Mouse (Mus musculus) small intestine, adult 2 months (tissue): Measurements from ENCODE around the gene Snx29.

Experiments used
- CTCF ChIP-seq: fragments of 200-500 bp; IDR thresholded peaks from 2 replicates; pipeline ENCODE4 v1.5.1; 2012; ENCODE audit warnings: low read depth, mild to moderate bottlenecking, control low read depth, inconsistent platforms, low read length, moderate library complexity, mixed read lengths; ENCODE audit not compliant: insufficient replicate concordance, insufficient read length; ENCODE audit errors: extremely low read depth
- POLR2A ChIP-seq: fragments of 200-500 bp; IDR thresholded peaks from 2 replicates; pipeline ENCODE4 v1.6.1; 2012; ENCODE audit warnings: low read depth, mild to moderate bottlenecking, control low read depth, inconsistent platforms, low read length, moderate library complexity

- TF ChIP-seq CTCF (no peak), POLR2A (no peak)
These were observed 215.5 kb downstream of the Snx29 start for GRCm38 (mm10) chr16:11538191-11538590.
